Mouse (Mus musculus) skeletal muscle tissue, adult 2 months (tissue): Measurements from ENCODE around the gene Gm49387.
A peak's percentile ranks its signal among the peaks of the same experiment; 100 is the strongest.

Source experiments
- DNase-seq: peaks from one replicate; pipeline ENCODE4 v3.0.0-alpha.2; 2012; ENCODE audit warnings: low read depth, low spot score

Gm49387 gene

GRCm38 (mm10) chr14:31640346-31640889 is at the start of gene Gm49387:
TSS of gene Gm49387 (minus strand) at chr14:31640878.
- DNase-seq = no peak

GRCm38 (mm10) chr14:31686231-31686630 is 45.6 kb upstream of the Gm49387 start:
- no peak for DNase-seq

GRCm38 (mm10) chr14:31685680-31686079 is 45.0 kb upstream of the Gm49387 start:
- DNase-seq = no peak

GRCm38 (mm10) chr14:31684343-31685040 is 43.8 kb upstream of the Gm49387 start:
- no peak for DNase-seq

GRCm38 (mm10) chr14:31683610-31684009 is 42.9 kb upstream of the Gm49387 start:
- no peak for DNase-seq

GRCm38 (mm10) chr14:31681931-31682555 is 41.4 kb upstream of the Gm49387 start:
- DNase-seq = no peak

GRCm38 (mm10) chr14:31681291-31681690 is 40.6 kb upstream of the Gm49387 start:
- DNase-seq = no peak

GRCm38 (mm10) chr14:31680656-31681055 is 40.0 kb upstream of the Gm49387 start:
- no peak for DNase-seq

GRCm38 (mm10) chr14:31671635-31672320 is 31.1 kb upstream of the Gm49387 start:
- DNase-seq = no peak

GRCm38 (mm10) chr14:31669642-31670490 is 29.2 kb upstream of the Gm49387 start:
- DNase-seq = peak; percentile 71

GRCm38 (mm10) chr14:31669161-31669611 is 28.5 kb upstream of the Gm49387 start:
- DNase-seq = peak; percentile 80

- no peak for DNase-seq
Measured at GRCm38 (mm10) chr14:31668326-31668725, 27.6 kb upstream of the Gm49387 start.

- DNase-seq = no peak
Measured at GRCm38 (mm10) chr14:31667741-31668140, 27.1 kb upstream of the Gm49387 start.

GRCm38 (mm10) chr14:31666931-31667705 is 26.4 kb upstream of the Gm49387 start:
- no peak for DNase-seq

- no peak for DNase-seq
Measured at GRCm38 (mm10) chr14:31665566-31665940, 24.9 kb upstream of the Gm49387 start.

GRCm38 (mm10) chr14:31664903-31665565 is 24.4 kb upstream of the Gm49387 start:
- no peak for DNase-seq

GRCm38 (mm10) chr14:31664100-31664902 is 23.6 kb upstream of the Gm49387 start:
- DNase-seq = no peak

- no peak for DNase-seq
Measured at GRCm38 (mm10) chr14:31663376-31664099, 22.9 kb upstream of the Gm49387 start.
